Mouse (Mus musculus) lung, embryonic 14.5 days (tissue): Measurements from ENCODE around the gene Gm21974. TPM values are rescaled to one million over a fixed set of nuclear protein-coding genes. Genes with fewer than 3 reads are reported as not detected.

ENCODE experiments used
- ATAC-seq: fragments of 200-750 bp; cut with Nextera tagmentation; 2 replicates; pipeline ENCODE4 v1.8.0; 2017; ENCODE audit warnings: mild to moderate bottlenecking, moderate TSS enrichment, moderate library complexity; ENCODE audit not compliant: insufficient read depth
- DNase-seq: peaks from one replicate; pipeline ENCODE4 v3.0.0-alpha.2; 2015
- H3K27ac ChIP-seq: fragments of 300-500 bp; sonication (generic); 2 replicates; pipeline ENCODE4 v1.5.1; 2014; ENCODE audit warnings: low read depth, mild to moderate bottlenecking, moderate library complexity
- H3K27me3 ChIP-seq: fragments of 300-500 bp; sonication (generic); 2 replicates; pipeline ENCODE4 v1.6.1; 2014; ENCODE audit warnings: low read length, control low read depth; ENCODE audit not compliant: insufficient read depth
- H3K36me3 ChIP-seq: fragments of 300-500 bp; sonication (generic); 2 replicates; pipeline ENCODE4 v1.6.1; 2014; ENCODE audit warnings: control low read depth; ENCODE audit not compliant: insufficient read depth
- H3K4me1 ChIP-seq: fragments of 300-500 bp; sonication (generic); 2 replicates; pipeline ENCODE4 v1.6.1; 2014; ENCODE audit warnings: antibody characterized with exemption, control low read depth; ENCODE audit not compliant: insufficient read depth
- H3K4me2 ChIP-seq: fragments of 300-500 bp; sonication (generic); 2 replicates; pipeline ENCODE4 v1.6.1; 2014; ENCODE audit warnings: mild to moderate bottlenecking
- H3K4me3 ChIP-seq: fragments of 300-500 bp; sonication (generic); 2 replicates; pipeline ENCODE4 v1.5.1; 2014; ENCODE audit warnings: low read depth, low read length
- H3K9ac ChIP-seq: fragments of 300-500 bp; sonication (generic); 2 replicates; pipeline ENCODE4 v1.6.1; 2014
- H3K9me3 ChIP-seq: fragments of 300-500 bp; sonication (generic); 2 replicates; pipeline ENCODE4 v1.6.1; 2016; ENCODE audit warnings: low read depth, low read length, control low read depth
- CTCF ChIP-seq: IDR thresholded peaks from 2 replicates; pipeline ENCODE4 v1.5.1; 2016; ENCODE audit warnings: antibody characterized with exemption, low read depth
- WGBS: fragments of 180-500 bp; shearing (Covaris S2); extraction: QIAGEN DNeasy Blood & Tissue Kit; methylation state at CpG from one replicate; pipeline ENCODE4 v1.1.7; 2014; 5-methylcytosine and 5-hydroxymethylcytosine counted together
- polyA plus RNA-seq: library from polyadenylated mRNA; unstranded; fragments of >200 nt; fragmentation: Nextera tagmentation; extraction: Ambion mirVana; gene quantifications from 2 replicates; pipeline ENCODE4 v1.2.1, GENCODE M21; 2014

Gm21974 gene
- polyA plus RNA-seq, 1 experiment from 2014 or later = not detected

DNA sequence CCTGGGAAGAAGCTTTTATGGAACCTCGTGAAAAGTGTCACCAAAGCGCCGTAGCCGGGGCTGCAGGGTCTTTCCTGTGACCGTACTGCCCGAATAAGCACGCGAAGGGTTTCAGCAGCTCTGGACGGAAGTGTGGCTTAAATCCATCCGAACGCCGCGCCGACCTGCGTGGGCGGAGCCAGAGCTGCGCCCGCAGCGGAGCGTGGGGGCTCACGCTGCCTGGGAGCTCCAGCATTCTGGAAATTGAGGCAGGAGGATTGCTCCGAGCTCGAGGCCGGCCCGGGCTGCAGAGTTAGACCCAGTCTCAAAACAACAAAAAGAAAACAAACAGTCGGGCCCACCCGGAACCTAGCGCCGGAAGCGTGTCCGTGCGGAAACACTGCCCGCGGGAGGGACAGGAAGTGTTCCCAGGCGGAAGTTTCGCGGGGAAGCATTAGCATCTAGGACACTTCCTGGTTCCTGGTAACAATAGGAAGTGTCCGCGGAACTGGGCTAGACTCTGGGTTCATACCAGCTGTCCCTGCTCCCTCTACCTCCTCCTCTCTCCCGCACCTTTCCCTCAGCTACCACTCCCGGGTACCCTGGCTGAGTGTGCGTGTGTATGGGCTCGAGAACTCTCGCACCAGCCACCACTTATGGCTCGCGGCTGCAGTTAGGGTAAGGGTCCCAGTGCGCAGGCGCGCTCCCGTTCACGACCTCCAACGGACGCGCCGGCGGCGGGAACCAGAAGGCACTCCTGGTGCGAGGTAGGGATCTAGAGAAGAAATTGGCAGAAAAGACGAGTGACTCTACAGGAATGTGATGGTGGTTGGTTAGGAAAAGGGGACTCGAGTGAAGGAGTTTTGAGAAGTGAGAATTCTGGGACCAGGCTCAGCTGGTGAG lies 18.5 kb downstream of the Gm21974 start, which contains the start of gene Zfp668:
TSS of gene Zfp668 (minus strand) at position 362 of the 882 bp plus-strand sequence.
- TF ChIP-seq CTCF = no peak
- Histone ChIP-seq H3K9ac (peak within 1 kb of the TSS; percentile 98), H3K36me3 (peaks cover 39% of the 10 kb centered on the region), H3K4me3 (peak within 1 kb of the TSS; percentile 90), H3K27me3 (no peaks in the 10 kb centered on the region), H3K27ac (peak within 1 kb of the TSS; percentile 99), H3K9me3 (no peaks in the 10 kb centered on the region), H3K4me1 (peaks cover 8% of the 10 kb centered on the region), H3K4me2 (peak within 1 kb of the TSS; percentile 84)
- WGBS = under 1% methylated on average over 60 of the region's 60 CpGs
- ATAC-seq (peak; percentile 69), DNase-seq (peak; percentile 97)

DNA sequence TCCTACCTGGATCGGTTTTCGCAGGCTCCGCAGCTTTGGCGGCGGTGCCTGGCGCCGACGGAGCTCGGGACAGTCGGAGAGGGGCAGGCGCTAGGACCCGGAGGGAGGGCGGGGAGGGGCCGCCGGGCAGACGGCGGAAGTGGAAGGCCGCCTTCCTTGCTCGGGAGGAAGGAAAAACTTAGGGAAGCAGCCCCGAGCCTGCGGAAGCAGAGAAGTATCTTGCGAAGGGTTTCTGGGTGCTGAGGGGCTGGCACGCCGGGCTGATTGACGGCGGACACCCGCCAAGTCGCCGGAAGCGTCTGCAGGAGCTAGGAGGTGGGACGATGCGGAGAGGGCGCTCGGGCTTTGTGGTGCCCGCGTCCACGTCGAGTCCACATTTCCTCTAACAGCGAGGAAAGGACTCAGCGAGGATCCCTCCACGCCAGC lies 19.2 kb downstream of the Gm21974 start, which contains the start of gene Zfp646:
TSS of gene Zfp646 (plus strand) at position 181 of the 426 bp plus-strand sequence.
- peaks cover 35% of the 10 kb centered on the region for H3K36me3 ChIP-seq
- peaks cover 8% of the 10 kb centered on the region for H3K4me1 ChIP-seq
- H3K27me3 ChIP-seq = no peaks in the 10 kb centered on the region
- H3K27ac ChIP-seq = peak within 1 kb of the TSS; percentile 99
- DNase-seq (peak; percentile 87), ATAC-seq (peak; percentile 90)
- H3K9ac ChIP-seq = peak within 1 kb of the TSS; percentile 98
- H3K4me2 ChIP-seq = peak within 1 kb of the TSS; percentile 84
- WGBS = under 1% methylated on average over 41 of the region's 41 CpGs
- peak within 1 kb of the TSS; percentile 90 for H3K4me3 ChIP-seq
- no peak for TF ChIP-seq CTCF
- no peaks in the 10 kb centered on the region for H3K9me3 ChIP-seq

- H3K9me3 ChIP-seq = no peaks in the 10 kb centered on the region
- H3K36me3 ChIP-seq = peaks cover 35% of the 10 kb centered on the region
- H3K27ac ChIP-seq = peak overlapping the region; percentile 99
- peak overlapping the region; percentile 98 for H3K9ac ChIP-seq
- H3K4me2 ChIP-seq = peak overlapping the region; percentile 84
- ATAC-seq = peak; percentile 94
- peaks cover 8% of the 10 kb centered on the region for H3K4me1 ChIP-seq
- WGBS = under 1% methylated on average over 40 of the region's 43 CpGs
- H3K4me3 ChIP-seq = peak overlapping the region; percentile 90
- no peaks in the 10 kb centered on the region for H3K27me3 ChIP-seq
- peak; percentile 97 for DNase-seq
- no peak for TF ChIP-seq CTCF
Observed at GRCm38 (mm10) chr7:127875627-127876001, 19.6 kb downstream of the Gm21974 start.

- peak overlapping the region; percentile 84 for H3K4me2 ChIP-seq
- peaks cover 31% of the 10 kb centered on the region for H3K36me3 ChIP-seq
Observed at GRCm38 (mm10) chr7:127874812-127875626, 20.2 kb downstream of the Gm21974 start.

DNA sequence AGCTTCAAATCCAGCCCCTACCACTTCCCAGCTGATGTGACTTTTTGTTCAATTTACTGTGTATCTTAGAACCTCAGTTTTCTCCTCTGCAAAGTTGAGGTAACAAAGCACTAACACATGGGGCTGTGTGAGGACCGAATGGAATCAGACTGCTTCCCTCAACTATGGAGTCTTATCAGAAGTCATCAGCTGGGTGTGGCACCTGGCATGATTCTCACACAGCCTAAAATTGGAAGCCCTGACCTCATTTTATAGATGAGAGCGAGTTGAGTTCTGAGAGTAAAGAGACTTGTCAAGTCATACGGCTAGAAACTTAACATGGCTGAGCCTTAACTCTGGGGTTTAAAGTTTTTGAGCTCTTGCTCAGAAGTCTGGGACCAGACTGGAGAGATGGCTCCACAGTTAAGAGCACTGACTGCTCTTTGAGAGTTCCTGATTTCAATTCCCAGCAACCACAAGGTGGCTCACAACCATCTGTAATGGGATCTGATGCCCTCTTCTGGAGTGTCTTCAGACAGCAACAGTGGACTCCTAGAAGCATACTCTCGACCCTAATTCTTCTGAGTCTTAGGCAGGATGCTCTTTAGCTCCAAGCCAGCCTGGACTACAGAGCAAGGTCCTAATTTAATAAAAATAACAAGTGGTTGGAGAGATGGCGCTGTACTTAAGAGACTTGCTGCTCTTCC lies 25.0 kb downstream of the Gm21974 start:
- Histone ChIP-seq H3K9ac (no peak overlapping the region), H3K4me3 (no peak overlapping the region), H3K4me1 (peaks cover 8% of the 10 kb centered on the region), H3K36me3 (peaks cover 45% of the 10 kb centered on the region), H3K27me3 (no peaks in the 10 kb centered on the region), H3K4me2 (no peak overlapping the region), H3K27ac (no peak overlapping the region), H3K9me3 (no peaks in the 10 kb centered on the region)
- DNase-seq (peak; percentile 10), ATAC-seq (no peak)
- WGBS = 78% methylated on average over 5 of the region's 5 CpGs
- TF ChIP-seq CTCF = peak; percentile 45

More at GRCm38 (mm10) chr7:127874812-127875626, 20.2 kb downstream of the Gm21974 start:
- no peak for TF ChIP-seq CTCF
- 4% methylated on average over 20 of the region's 20 CpGs for WGBS
- DNase-seq = no peak
- Histone ChIP-seq H3K9ac (peak overlapping the region; percentile 98), H3K27ac (peak overlapping the region; percentile 99), H3K4me3 (peak overlapping the region; percentile 90), H3K27me3 (no peaks in the 10 kb centered on the region), H3K4me1 (peaks cover 8% of the 10 kb centered on the region), H3K9me3 (no peaks in the 10 kb centered on the region)
- peak; percentile 29 for ATAC-seq

GRCm38 (mm10) chr7:127869149-127869810 lies 26.0 kb downstream of the Gm21974 start:
- no peak overlapping the region for H3K27ac ChIP-seq
- 41% methylated on average over 3 of the region's 3 CpGs for WGBS
- no peak overlapping the region for H3K4me2 ChIP-seq
- H3K4me3 ChIP-seq = no peak overlapping the region
- H3K27me3 ChIP-seq = no peaks in the 10 kb centered on the region
- no peak for TF ChIP-seq CTCF
- peaks cover 4% of the 10 kb centered on the region for H3K4me1 ChIP-seq
- H3K9ac ChIP-seq = no peak overlapping the region
- no peaks in the 10 kb centered on the region for H3K9me3 ChIP-seq
- ATAC-seq (peak; percentile 53; the same call in 1 of the 2 replicates), DNase-seq (peak; percentile 79)
- H3K36me3 ChIP-seq = peaks cover 53% of the 10 kb centered on the region
